Mouse (Mus musculus): ENCODE results near the gene Tdrd12.

Gene Tdrd12

DNA sequence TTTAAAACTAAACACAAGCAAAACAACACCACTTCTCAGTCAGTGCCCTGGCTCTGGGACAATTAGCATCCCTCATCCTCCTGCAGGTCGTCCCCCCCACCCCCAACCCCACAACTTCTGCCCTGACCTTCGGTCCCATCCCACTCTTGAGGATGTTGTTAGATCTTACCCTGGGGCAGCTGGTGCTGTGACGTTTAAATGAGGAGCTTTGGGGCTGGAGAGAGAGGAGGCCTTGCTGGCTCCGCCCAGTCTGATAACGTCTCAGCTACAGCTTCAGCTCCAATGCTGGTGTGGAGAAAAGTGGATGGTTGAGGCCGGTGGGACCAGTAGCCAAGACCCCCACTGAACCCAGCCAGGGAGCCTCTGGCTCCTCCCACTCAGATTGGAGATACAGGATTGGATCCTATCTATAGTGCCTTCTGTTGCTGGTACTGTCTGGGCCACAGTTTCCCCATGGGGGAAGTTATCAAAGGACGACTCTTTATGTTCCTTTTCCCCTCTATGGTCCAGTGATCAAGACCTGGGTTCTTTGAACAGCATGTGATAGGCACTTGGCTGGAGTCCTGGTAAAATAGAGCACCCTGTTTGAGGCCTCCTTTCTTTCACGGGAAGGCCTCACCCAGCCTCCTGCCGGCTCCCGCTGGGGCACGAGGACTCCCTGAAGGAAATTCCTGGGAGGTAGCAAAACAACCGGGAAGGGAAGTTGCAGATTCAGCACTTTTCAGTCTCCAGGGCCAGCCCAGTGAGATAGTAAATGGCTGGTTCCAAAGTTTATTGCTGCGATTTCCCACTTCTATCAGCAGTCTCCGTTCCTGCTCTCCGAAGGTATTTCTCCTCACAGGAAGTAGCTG is 89.3 kb downstream of the Tdrd12 start, which contains the start of gene Slc7a9:
Slc7a9 (plus strand) TSS at position 801 of the 851 bp plus-strand sequence.
- no peak for DNase-seq (ENCODE audit: low read depth, low spot score)

DNA sequence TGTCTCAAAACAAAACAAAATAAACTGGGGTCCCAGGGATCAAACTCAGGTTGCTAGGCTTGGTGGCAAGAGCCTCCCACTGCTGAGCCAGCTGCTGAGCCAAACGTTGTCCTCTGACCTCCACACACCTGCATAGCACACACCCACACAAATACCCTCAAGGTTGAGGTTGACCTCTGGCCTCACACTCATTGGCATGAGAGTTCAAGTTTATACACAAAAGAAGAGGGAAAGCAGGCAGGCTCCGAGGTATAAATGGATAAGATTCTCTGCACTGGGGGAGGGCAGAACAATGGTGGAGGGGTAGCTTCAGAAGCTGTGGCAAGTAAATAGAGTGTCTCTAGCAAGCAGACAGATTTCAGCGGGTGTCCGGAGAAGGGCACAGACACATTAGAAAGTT is 90.0 kb downstream of the Tdrd12 start:
- no peak for DNase-seq (ENCODE audit: low read depth, low spot score)

DNA sequence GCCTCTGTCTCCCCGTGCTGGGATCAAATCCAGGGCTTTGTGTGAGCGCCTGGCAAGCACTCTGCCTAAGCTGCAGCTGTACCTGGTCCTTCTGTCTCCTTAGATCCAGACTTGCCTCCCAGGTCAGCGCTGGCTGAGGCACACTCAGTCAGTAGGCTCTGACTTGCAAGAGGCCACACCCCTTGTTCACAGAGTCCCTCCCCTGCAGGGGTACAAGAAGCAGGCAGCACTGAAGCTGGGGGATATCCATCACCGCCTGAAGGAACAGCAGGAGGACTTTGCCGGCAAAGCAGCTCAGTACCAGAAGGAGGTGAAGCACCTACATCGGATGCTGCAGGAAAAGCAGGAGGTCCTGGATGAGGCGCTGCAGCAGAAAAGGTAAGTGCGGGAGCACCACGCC is 102.3 kb downstream of the Tdrd12 start:
- no peak for DNase-seq (ENCODE audit: low read depth, low spot score)

DNA sequence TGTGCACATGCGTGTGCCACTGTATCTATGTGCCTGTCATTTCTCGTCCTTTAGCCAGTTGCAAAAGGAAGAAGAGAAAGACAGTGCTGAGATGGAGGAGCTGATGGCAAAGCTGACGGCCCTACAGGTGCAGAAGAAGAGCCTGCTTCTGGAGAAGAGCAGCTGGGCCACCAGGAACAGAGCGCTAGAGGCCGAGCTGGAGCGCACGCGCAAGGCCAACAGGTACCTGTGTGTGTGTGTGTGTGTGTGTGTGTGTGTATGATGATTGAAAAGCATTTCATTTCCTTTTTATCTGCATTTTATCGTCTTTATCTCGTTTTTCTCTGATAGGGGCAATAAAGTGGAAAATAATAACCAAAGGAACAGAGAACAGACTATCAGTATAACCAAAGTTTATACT is 109.4 kb downstream of the Tdrd12 start:
- no peak for DNase-seq (ENCODE audit: low read depth, low spot score)

DNA sequence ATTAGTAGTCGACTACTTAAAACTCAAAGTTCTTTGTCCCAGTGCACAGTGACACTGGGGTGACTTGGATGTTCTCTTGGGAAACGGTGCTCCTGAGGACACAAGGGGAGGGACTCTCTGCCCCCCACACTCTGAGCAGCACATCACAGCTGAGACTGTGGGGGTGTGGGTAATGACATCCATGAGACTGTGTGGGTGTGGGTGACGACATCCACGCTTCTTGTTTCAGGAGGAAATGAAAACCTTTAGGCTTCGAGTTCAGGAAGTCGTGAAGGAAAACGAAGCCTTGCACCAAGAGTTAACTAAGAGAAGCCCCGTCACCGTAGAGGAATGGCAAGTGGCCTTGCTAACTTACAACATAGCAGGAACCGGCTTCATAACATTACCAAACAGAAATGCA is 114.5 kb downstream of the Tdrd12 start:
- DNase-seq (ENCODE audit: low read depth, low spot score): no peak
